Mouse (Mus musculus) forebrain, embryonic 14.5 days (tissue): Measurements from ENCODE around the gene Fkbp6. TPM values are rescaled to one million over a fixed set of nuclear protein-coding genes. Genes with fewer than 3 reads are reported as not detected.
"Not testable (repeated sequence)": the region's sequence is repeated elsewhere in the genome, so short reads cannot be mapped to it uniquely, and the experiment has no call there.

Experiments
- ATAC-seq: fragments of 200-750 bp; cut with Nextera tagmentation; 2 replicates; pipeline ENCODE4 v1.8.0; 2017; ENCODE audit warnings: mild to moderate bottlenecking, moderate library complexity
- DNase-seq: peaks from one replicate; pipeline ENCODE4 v3.0.0-alpha.2; 2015; ENCODE audit warnings: low spot score
- H3K27ac ChIP-seq: fragments of 300-500 bp; sonication (generic); 2 replicates; pipeline ENCODE4 v1.5.1; 2014; ENCODE audit warnings: low read depth, mild to moderate bottlenecking, control low read depth, low read length, moderate library complexity
- H3K27me3 ChIP-seq: fragments of 300-500 bp; sonication (generic); replicated peaks from 2 replicates; pipeline ENCODE4 v1.6.1; 2014; ENCODE audit warnings: low read length, control low read depth, mixed read lengths; ENCODE audit not compliant: control insufficient read depth, insufficient read depth
- H3K36me3 ChIP-seq: fragments of 300-500 bp; sonication (generic); 2 replicates; pipeline ENCODE4 v1.6.1; 2014; ENCODE audit warnings: low read length, control low read depth; ENCODE audit not compliant: control insufficient read depth, insufficient read depth
- H3K4me1 ChIP-seq: fragments of 300-500 bp; sonication (generic); 2 replicates; pipeline ENCODE4 v1.6.1; 2014; ENCODE audit warnings: antibody characterized with exemption, low read length, control low read depth; ENCODE audit not compliant: control insufficient read depth, insufficient read depth
- H3K4me2 ChIP-seq: fragments of 300-500 bp; sonication (generic); 2 replicates; pipeline ENCODE4 v1.6.1; 2014; ENCODE audit warnings: mild to moderate bottlenecking, control low read depth, low read length
- H3K4me3 ChIP-seq: fragments of 300-500 bp; sonication (generic); 2 replicates; pipeline ENCODE4 v1.5.1; 2014; ENCODE audit warnings: low read depth, low read length, control low read depth
- H3K9ac ChIP-seq: fragments of 300-500 bp; sonication (generic); 2 replicates; pipeline ENCODE4 v1.6.1; 2014; ENCODE audit warnings: mild to moderate bottlenecking, low read length, control low read depth, moderate library complexity
- H3K9me3 ChIP-seq: fragments of 300-500 bp; sonication (generic); replicated peaks from 2 replicates; pipeline ENCODE4 v1.6.1; 2016; ENCODE audit warnings: low read length, control low read depth, mixed read lengths; ENCODE audit not compliant: control insufficient read depth
- WGBS: fragments of 180-500 bp; shearing (Covaris S2); extraction: QIAGEN DNeasy Blood & Tissue Kit; methylation state at CpG from one replicate; pipeline ENCODE4 v1.1.7; 2014; 5-methylcytosine and 5-hydroxymethylcytosine counted together
- polyA plus RNA-seq: library from polyadenylated mRNA; unstranded; fragments of >200 nt; fragmentation: Nextera tagmentation; extraction: Ambion mirVana; gene quantifications from 2 replicates; pipeline ENCODE4 v1.2.1, GENCODE M21; 2014

Fkbp6 gene
- polyA plus RNA-seq, 1 experiment from 2014 or later: not detected

- ATAC-seq: no peak
- H3K9me3 ChIP-seq: no peaks in the 10 kb centered on the region
- H3K4me1 ChIP-seq: peaks cover 5% of the 10 kb centered on the region; the same call in 1 of the 2 replicates
- H3K27me3 ChIP-seq: no peaks in the 10 kb centered on the region
- no peak overlapping the region for H3K4me2 ChIP-seq
- DNase-seq: peak; percentile 29
- no peak overlapping the region for H3K27ac ChIP-seq
- H3K9ac ChIP-seq: no peak overlapping the region
- H3K4me3 ChIP-seq: no peak overlapping the region
- WGBS: 54% methylated on average over 8 of the region's 8 CpGs
- peaks cover 87% of the 10 kb centered on the region for H3K36me3 ChIP-seq
These were observed 25.3 kb upstream of the Fkbp6 start for GRCm38 (mm10) chr5:135375167-135375566.

- no peaks in the 10 kb centered on the region for H3K9me3 ChIP-seq
- H3K4me2 ChIP-seq: no peak overlapping the region
- no peak overlapping the region for H3K27ac ChIP-seq
- no peak for DNase-seq
- no peak overlapping the region for H3K9ac ChIP-seq
- H3K27me3 ChIP-seq: no peaks in the 10 kb centered on the region
- 95% methylated on average over 5 of the region's 5 CpGs for WGBS
- H3K36me3 ChIP-seq: peaks cover 71% of the 10 kb centered on the region
- ATAC-seq: no peak
- H3K4me3 ChIP-seq: no peak overlapping the region
- H3K4me1 ChIP-seq: peaks cover 9% of the 10 kb centered on the region
These were observed 23.8 kb upstream of the Fkbp6 start for GRCm38 (mm10) chr5:135373601-135374000.

GRCm38 (mm10) chr5:135371195-135371594 lies 21.4 kb upstream of the Fkbp6 start:
- no peak overlapping the region for H3K4me3 ChIP-seq
- H3K4me1 ChIP-seq: peaks cover 9% of the 10 kb centered on the region
- no peaks in the 10 kb centered on the region for H3K9me3 ChIP-seq
- no peak for DNase-seq
- H3K4me2 ChIP-seq: no peak overlapping the region
- no peak overlapping the region for H3K27ac ChIP-seq
- ATAC-seq: no peak
- 97% methylated on average over 13 of the region's 13 CpGs for WGBS
- peaks cover 48% of the 10 kb centered on the region for H3K36me3 ChIP-seq
- H3K27me3 ChIP-seq: no peaks in the 10 kb centered on the region
- no peak overlapping the region for H3K9ac ChIP-seq

GRCm38 (mm10) chr5:135369787-135370654 lies 20.2 kb upstream of the Fkbp6 start, which contains the start of gene Nsun5:
Nsun5 (plus strand) TSS chr5:135369953.
- H3K4me2 ChIP-seq: peak within 1 kb of the TSS; percentile 79
- peaks cover 36% of the 10 kb centered on the region for H3K36me3 ChIP-seq
- peak within 1 kb of the TSS; percentile 15; the same call in 1 of the 2 replicates for H3K27ac ChIP-seq
- H3K9ac ChIP-seq: peak within 1 kb of the TSS; percentile 89
- WGBS: under 1% methylated on average over 61 of the region's 64 CpGs
- no peaks in the 10 kb centered on the region for H3K9me3 ChIP-seq
- peaks cover 9% of the 10 kb centered on the region for H3K4me1 ChIP-seq
- peak within 1 kb of the TSS; percentile 89 for H3K4me3 ChIP-seq
- no peaks in the 10 kb centered on the region for H3K27me3 ChIP-seq
- ATAC-seq: peak; percentile 75
- peak; percentile 99 for DNase-seq

GRCm38 (mm10) chr5:135369196-135369595 lies 19.4 kb upstream of the Fkbp6 start:
- 61% methylated on average over 9 of the region's 9 CpGs for WGBS
- not testable (repeated sequence) for H3K4me1 ChIP-seq, H3K27ac ChIP-seq, DNase-seq, ATAC-seq, H3K27me3 ChIP-seq, H3K9me3 ChIP-seq
- peaks cover 28% of the 10 kb centered on the region for H3K36me3 ChIP-seq
- peak overlapping the region; percentile 89 for H3K4me3 ChIP-seq
- H3K9ac ChIP-seq: peak overlapping the region; percentile 89
- peak overlapping the region; percentile 79 for H3K4me2 ChIP-seq

- H3K27ac ChIP-seq: no peak overlapping the region
- H3K9ac ChIP-seq: no peak overlapping the region
- no peaks in the 10 kb centered on the region for H3K9me3 ChIP-seq
- peaks cover 19% of the 10 kb centered on the region for H3K36me3 ChIP-seq
- no peaks in the 10 kb centered on the region for H3K27me3 ChIP-seq
- no peak for DNase-seq
- no peak overlapping the region for H3K4me3 ChIP-seq
- no peak overlapping the region for H3K4me2 ChIP-seq
- peaks cover 9% of the 10 kb centered on the region for H3K4me1 ChIP-seq
- ATAC-seq: no peak
- 77% methylated on average over 6 of the region's 6 CpGs for WGBS
These were observed 18.5 kb upstream of the Fkbp6 start for GRCm38 (mm10) chr5:135368312-135368711.

- Histone ChIP-seq H3K4me2 (no peak overlapping the region), H3K9me3 (no peaks in the 10 kb centered on the region), H3K4me1 (peaks cover 9% of the 10 kb centered on the region), H3K27ac (no peak overlapping the region), H3K36me3 (peaks cover 15% of the 10 kb centered on the region), H3K9ac (no peak overlapping the region), H3K27me3 (no peaks in the 10 kb centered on the region), H3K4me3 (no peak overlapping the region)
- peak; percentile 18 for DNase-seq
- WGBS: 56% methylated on average over 6 of the region's 6 CpGs
- no peak for ATAC-seq
These were observed 18.0 kb upstream of the Fkbp6 start for GRCm38 (mm10) chr5:135367841-135368240.

GRCm38 (mm10) chr5:135363540-135363939 lies 13.7 kb upstream of the Fkbp6 start:
- H3K4me1 ChIP-seq: no peaks in the 10 kb centered on the region
- no peaks in the 10 kb centered on the region for H3K27me3 ChIP-seq
- no peak overlapping the region for H3K27ac ChIP-seq
- H3K4me3 ChIP-seq: no peak overlapping the region
- H3K9ac ChIP-seq: no peak overlapping the region
- DNase-seq (peak; percentile 55), ATAC-seq (no peak)
- H3K4me2 ChIP-seq: no peak overlapping the region
- H3K36me3 ChIP-seq: no peaks in the 10 kb centered on the region
- WGBS: 28% methylated on average over 12 of the region's 12 CpGs
- H3K9me3 ChIP-seq: no peaks in the 10 kb centered on the region

GRCm38 (mm10) chr5:135362572-135362971 lies 12.7 kb upstream of the Fkbp6 start:
- H3K27me3 ChIP-seq: no peaks in the 10 kb centered on the region
- H3K27ac ChIP-seq: no peak overlapping the region
- H3K9ac ChIP-seq: no peak overlapping the region
- H3K4me1 ChIP-seq: no peaks in the 10 kb centered on the region
- 0 out of 2 replicates have a peak, but pooled peaks cover 2% of the 10 kb centered on the region for H3K9me3 ChIP-seq
- no peak overlapping the region for H3K4me2 ChIP-seq
- DNase-seq: no peak
- H3K4me3 ChIP-seq: no peak overlapping the region
- no peak for ATAC-seq
- WGBS: 94% methylated on average over 3 of the region's 3 CpGs
- H3K36me3 ChIP-seq: no peaks in the 10 kb centered on the region
